Mouse (Mus musculus): ENCODE results near the gene Fam57b. TPM values are rescaled to one million over a fixed set of nuclear protein-coding genes. Genes with fewer than 3 reads are reported as not detected.

The Fam57b gene
- polyA plus RNA-seq, 1 experiment from 2014 or later: 65.4 TPM

DNA sequence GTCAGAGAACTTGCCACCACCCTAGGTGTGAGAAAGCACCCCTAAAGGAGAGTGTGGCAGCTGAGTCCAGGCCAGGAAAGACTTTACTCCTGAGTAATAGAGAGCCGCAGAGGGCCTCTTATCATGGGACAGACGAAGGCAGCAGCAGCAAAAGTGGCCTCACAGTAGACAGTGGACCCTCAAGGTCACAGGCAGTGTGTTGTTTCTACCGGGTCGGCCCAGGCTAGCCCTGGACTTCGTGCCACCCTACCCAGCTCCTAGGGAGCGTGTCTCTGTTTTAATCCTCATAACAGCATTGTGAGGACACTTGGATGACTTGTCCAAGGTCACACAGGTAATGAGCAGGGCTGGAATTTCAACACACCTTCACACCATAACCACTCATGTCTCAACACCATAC is 52.7 kb downstream of the Fam57b start:
- Histone ChIP-seq H3K4me1 (peaks cover 27% of the 10 kb centered on the region), H3K27ac (no peak overlapping the region), H3K27me3 (replicated peaks) (no peaks in the 10 kb centered on the region; the same call in 1 of the 2 replicates), H3K4me2 (no peak overlapping the region), H3K9ac (no peak overlapping the region), H3K4me3 (no peak overlapping the region), H3K9me3 (no peaks in the 10 kb centered on the region), H3K36me3 (replicated peaks) (peaks cover 6% of the 10 kb centered on the region; the same call in 1 of the 2 replicates)
- WGBS: 92% methylated on average over 6 of the region's 6 CpGs
- ATAC-seq (replicated peaks): no peak

DNA sequence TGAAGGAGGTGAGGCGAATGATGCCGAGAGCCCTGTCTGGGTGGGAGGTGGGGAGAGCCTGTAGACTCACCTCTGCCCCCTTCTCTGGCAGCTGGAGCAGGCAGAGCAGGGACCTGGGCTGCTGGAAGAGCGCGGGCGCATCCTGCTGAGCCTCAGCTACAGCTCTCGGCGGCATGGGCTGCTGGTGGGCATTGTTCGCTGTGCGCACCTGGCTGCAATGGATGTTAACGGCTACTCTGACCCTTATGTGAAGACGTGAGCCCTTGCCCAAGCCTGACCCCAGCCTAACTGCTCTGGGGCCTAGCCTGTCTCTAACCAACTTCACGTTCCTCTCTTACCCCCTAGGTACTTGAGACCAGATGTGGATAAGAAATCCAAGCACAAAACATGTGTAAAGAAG is 53.7 kb downstream of the Fam57b start:
- H3K36me3 ChIP-seq (replicated peaks): peaks cover 6% of the 10 kb centered on the region; the same call in 1 of the 2 replicates
- no peaks in the 10 kb centered on the region for H3K9me3 ChIP-seq
- no peak overlapping the region for H3K4me2 ChIP-seq
- no peak for ATAC-seq (replicated peaks)
- no peak overlapping the region for H3K4me3 ChIP-seq
- no peak overlapping the region for H3K9ac ChIP-seq
- H3K27me3 ChIP-seq (replicated peaks): no peaks in the 10 kb centered on the region; the same call in 1 of the 2 replicates
- H3K4me1 ChIP-seq: peaks cover 27% of the 10 kb centered on the region
- WGBS: 41% methylated on average over 12 of the region's 12 CpGs
- H3K27ac ChIP-seq: no peak overlapping the region

DNA sequence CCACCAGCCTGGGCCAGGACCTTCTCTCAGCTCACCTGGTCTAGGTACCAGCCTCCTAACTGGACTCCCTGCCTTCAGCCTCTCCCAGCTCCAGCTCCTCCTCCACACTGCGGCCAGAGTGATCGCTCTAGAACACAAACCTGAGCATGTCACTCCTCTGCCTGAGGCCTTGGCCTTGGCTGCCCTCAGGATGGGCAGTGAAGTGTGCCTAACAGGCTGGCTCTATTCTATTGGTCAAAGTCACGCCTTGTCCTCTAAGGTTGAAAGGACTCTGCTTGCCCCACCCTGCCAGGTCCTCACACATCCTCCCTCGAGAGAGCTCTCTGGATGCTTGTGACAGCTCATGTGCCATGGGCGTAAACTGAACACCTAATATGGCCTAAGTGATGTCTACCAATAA is 56.0 kb downstream of the Fam57b start:
- no peak for ATAC-seq (replicated peaks)
- Histone ChIP-seq H3K9ac (no peak overlapping the region), H3K4me1 (peaks cover 10% of the 10 kb centered on the region), H3K9me3 (no peaks in the 10 kb centered on the region), H3K36me3 (replicated peaks) (peaks cover 6% of the 10 kb centered on the region; the same call in 1 of the 2 replicates), H3K27me3 (replicated peaks) (no peaks in the 10 kb centered on the region; the same call in 1 of the 2 replicates), H3K4me3 (no peak overlapping the region), H3K4me2 (no peak overlapping the region), H3K27ac (no peak overlapping the region)
- 89% methylated on average over 5 of the region's 5 CpGs for WGBS

DNA sequence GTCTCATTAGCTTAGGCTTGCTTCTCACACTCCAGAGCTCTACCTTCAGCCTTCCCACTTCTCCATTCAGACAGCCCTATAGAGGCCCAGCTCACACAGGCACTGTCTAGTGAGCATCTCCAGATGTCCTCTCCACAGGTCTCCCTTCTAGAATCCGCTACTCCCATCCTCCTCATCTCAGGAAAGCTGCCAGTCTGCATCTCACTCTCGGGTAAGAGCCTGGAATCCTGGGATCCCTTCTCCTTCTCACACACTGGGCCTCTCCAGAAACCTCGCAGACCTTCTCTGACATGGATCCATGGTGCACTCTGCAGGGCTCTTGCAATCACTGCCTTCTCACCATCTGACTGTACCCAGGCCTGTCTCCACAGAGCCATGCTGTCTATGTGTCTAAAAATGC is 58.2 kb downstream of the Fam57b start:
- Histone ChIP-seq H3K4me1 (peaks cover under 1% of the 10 kb centered on the region; the same call in 1 of the 2 replicates), H3K27ac (no peak overlapping the region), H3K9ac (no peak overlapping the region), H3K27me3 (replicated peaks) (no peaks in the 10 kb centered on the region), H3K4me3 (no peak overlapping the region), H3K4me2 (no peak overlapping the region), H3K36me3 (replicated peaks) (peaks cover 12% of the 10 kb centered on the region; the same call in 1 of the 2 replicates), H3K9me3 (no peaks in the 10 kb centered on the region)
- no peak for ATAC-seq (replicated peaks)
- WGBS: 81% methylated on average over 3 of the region's 3 CpGs

DNA sequence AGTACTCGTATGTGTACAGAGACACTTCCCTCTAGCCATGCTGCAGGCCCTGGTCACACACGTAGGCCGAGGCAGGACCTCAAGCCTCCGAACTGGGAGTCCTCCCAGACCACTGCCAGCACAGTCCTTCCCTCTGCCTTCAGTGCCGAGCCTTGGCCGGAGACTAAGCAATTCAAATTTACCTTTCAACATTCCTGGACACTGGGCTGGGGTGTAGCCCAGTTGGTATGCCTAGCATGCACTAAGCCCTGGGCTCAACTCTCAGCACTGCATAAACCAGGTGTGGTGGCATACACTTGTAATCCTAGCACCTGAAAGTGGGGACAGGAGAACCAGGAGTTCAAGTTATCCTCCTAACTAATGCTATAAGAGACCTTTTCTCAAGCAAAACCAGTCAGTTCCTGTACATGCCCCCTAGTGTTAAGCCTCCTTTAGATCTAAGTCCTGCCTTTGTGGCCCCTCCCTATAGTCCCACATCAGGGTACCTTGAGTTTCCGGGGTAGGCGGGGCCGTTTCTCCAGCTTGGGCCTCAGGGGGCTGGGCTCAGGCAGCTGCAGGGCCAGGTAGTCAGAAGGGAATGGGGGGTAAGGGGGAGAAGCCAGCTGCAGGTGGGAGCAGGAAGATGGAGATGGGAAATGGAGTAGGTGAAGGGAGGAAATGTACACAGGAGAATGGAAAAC is 59.4 kb downstream of the Fam57b start:
- no peak for ATAC-seq (replicated peaks)
- Histone ChIP-seq H3K27me3 (replicated peaks) (no peaks in the 10 kb centered on the region), H3K4me1 (peaks cover 9% of the 10 kb centered on the region), H3K4me2 (no peak overlapping the region), H3K9me3 (no peaks in the 10 kb centered on the region), H3K36me3 (replicated peaks) (peaks cover 12% of the 10 kb centered on the region; the same call in 1 of the 2 replicates), H3K27ac (no peak overlapping the region), H3K4me3 (no peak overlapping the region), H3K9ac (no peak overlapping the region)
- WGBS: 76% methylated on average over 9 of the region's 9 CpGs

DNA sequence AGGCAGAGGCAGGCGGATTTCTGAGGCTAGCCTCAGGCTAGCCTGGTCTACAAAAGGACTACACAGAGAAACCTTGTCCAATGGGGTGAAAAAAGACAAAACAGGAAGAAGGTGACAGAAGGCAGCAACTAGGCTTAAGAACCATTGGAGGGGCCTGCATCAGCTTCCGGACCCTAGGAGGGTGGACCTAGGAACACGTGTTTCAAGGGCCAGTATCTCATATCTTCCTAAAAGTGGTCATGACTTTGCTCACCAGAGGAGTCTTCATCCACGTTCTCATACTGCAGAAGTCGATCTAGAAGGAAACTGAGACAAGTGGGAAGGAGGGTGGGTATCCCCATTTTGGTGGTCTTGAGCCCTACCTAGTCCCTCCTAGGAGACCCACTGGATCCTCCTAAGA is 63.5 kb downstream of the Fam57b start:
- WGBS: 77% methylated on average over 5 of the region's 5 CpGs
- Histone ChIP-seq H3K9ac (peak overlapping the region; percentile 60), H3K27me3 (replicated peaks) (no peaks in the 10 kb centered on the region), H3K27ac (no peak overlapping the region), H3K9me3 (no peaks in the 10 kb centered on the region), H3K4me2 (peak overlapping the region; percentile 86), H3K4me3 (peak overlapping the region; percentile 77), H3K4me1 (peaks cover 25% of the 10 kb centered on the region), H3K36me3 (replicated peaks) (peaks cover 22% of the 10 kb centered on the region; the same call in 1 of the 2 replicates)
- ATAC-seq (replicated peaks): peak; percentile 2; the same call in 1 of the 2 replicates

DNA sequence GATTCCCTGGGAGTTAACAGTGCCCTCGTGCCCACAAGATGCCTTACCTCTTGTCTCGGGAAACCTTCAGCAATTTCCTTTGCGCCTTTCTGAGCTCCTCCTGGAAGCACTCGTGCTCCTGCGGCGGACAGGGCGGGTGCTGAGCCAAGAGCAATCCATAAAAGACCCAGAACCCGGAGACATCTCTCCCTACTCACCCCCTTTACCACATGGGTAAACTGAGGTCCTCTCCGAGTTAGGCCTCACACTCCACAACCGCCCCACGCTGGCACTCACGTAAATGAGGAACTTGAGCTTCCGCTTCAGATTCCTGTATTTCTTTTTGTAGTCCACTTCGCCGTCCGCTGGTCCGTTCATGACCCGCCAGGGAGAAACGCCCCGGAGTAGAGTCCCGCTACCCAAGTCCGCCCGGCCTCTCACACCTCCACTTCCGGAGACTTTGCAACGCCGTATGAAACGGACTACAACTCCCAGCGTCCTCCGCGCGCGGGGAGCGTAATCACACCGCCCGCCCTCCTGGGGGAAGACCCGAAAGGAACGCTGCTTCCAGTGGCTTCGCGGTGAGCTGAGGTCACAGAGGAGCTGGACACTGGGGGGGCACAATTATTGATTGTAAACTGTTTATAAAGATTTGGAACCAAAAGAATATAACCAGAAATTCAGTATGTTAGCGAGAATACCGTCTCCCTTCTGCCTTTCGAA is 64.1 kb downstream of the Fam57b start, which contains the start of gene Hirip3:
Hirip3 (plus strand) TSS at position 544 of the 702 bp plus-strand sequence.
- H3K4me3 ChIP-seq: peak within 1 kb of the TSS; percentile 77
- H3K36me3 ChIP-seq (replicated peaks): peaks cover 28% of the 10 kb centered on the region; the same call in 1 of the 2 replicates
- no peaks in the 10 kb centered on the region for H3K27me3 ChIP-seq (replicated peaks)
- peak within 1 kb of the TSS; percentile 60 for H3K9ac ChIP-seq
- peaks cover 25% of the 10 kb centered on the region for H3K4me1 ChIP-seq
- ATAC-seq (replicated peaks): peak; percentile 92
- H3K27ac ChIP-seq: peak within 1 kb of the TSS; percentile 83
- WGBS: 3% methylated on average over 42 of the region's 42 CpGs
- H3K9me3 ChIP-seq: no peaks in the 10 kb centered on the region
- H3K4me2 ChIP-seq: peak within 1 kb of the TSS; percentile 86

DNA sequence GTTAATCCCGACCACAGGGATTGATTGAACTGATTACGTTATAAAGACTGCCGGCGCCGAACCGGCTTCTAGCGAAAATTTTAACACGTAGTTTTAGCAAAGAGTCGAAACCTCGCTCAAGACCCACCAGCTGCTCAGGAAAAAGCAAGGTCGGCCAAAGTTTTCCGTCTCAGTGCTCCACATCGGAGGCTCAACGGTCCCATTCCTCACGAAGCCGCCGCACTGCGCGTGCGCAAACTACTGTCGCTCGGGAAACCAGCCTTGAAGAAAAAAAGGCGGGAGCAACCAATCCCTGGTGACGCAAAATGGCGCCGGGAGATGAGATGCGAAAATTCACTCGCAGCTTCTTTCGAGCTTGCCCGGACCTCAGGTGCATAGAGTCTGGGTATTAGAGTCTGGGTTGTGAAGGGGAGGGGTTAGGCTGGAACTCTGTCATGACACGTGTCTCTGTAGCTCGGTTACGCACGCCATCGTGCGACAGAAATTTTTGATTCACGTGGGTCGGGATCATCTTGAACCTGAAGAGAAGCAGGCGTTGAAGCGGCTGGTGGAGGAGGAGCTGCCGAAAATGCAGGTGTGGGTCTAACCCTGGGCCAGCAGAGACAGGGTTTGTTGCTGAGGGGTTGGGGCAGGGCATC is 64.8 kb downstream of the Fam57b start, which contains the start of gene Ino80e:
Ino80e (minus strand) TSS at position 231 of the 638 bp plus-strand sequence.
- Histone ChIP-seq H3K36me3 (replicated peaks) (peaks cover 35% of the 10 kb centered on the region; the same call in 1 of the 2 replicates), H3K4me1 (peaks cover 25% of the 10 kb centered on the region), H3K9ac (peak within 1 kb of the TSS; percentile 60), H3K27ac (peak within 1 kb of the TSS; percentile 83), H3K9me3 (no peaks in the 10 kb centered on the region), H3K27me3 (replicated peaks) (no peaks in the 10 kb centered on the region), H3K4me3 (peak within 1 kb of the TSS; percentile 77), H3K4me2 (peak within 1 kb of the TSS; percentile 86)
- ATAC-seq (replicated peaks): peak; percentile 78
- whole genome bisulfite sequencing: under 1% methylated on average over 41 of the region's 41 CpGs

DNA sequence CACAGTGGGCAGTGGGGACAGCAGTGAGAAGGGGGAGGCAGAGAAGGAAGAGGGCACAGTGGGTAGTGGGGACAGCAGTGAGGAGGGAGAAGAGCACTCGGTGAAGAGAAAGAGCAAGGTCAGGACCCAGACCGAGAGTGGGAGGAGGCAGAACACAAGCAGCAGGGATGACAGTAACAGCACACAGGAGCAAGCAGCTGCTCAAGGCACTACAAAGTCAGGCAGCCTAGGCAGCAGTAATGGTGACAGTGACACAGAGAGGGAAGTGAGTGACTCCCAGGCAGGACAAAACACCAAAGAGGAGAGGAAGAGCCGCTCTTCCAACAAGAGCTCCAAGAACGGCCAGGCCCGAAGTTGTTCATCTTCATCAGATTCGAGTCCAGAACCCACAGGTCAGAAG is 66.3 kb downstream of the Fam57b start:
- no peaks in the 10 kb centered on the region for H3K27me3 ChIP-seq (replicated peaks)
- peaks cover 25% of the 10 kb centered on the region for H3K4me1 ChIP-seq
- H3K9me3 ChIP-seq: no peaks in the 10 kb centered on the region
- 59% methylated on average over 6 of the region's 6 CpGs for WGBS
- no peak overlapping the region for H3K27ac ChIP-seq
- peak overlapping the region; percentile 77 for H3K4me3 ChIP-seq
- peak overlapping the region; percentile 60; the same call in 1 of the 2 replicates for H3K9ac ChIP-seq
- H3K36me3 ChIP-seq (replicated peaks): peaks cover 47% of the 10 kb centered on the region
- peak overlapping the region; percentile 86 for H3K4me2 ChIP-seq
- no peak for ATAC-seq (replicated peaks)

DNA sequence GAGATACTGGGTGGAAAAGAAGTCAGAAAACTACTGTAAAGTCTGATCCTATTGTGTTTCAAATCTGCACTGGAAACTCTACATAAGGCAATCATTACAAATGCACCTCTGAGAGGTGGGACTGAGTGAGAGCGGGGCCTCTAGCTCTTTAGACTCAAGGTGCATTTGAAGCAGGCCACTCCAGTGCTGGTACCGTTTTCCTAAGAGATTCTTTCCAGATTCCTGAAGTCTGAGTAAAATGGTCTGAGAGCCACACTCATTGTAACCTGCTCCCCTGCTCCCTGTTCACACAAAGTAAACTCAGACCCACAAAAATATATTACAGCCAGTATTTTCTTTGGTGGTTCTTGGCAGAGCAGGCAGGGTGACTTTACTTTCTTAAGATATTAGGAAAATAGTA is 70.1 kb downstream of the Fam57b start:
- Histone ChIP-seq H3K27ac (no peak overlapping the region), H3K9ac (no peak overlapping the region), H3K4me2 (no peak overlapping the region), H3K4me1 (peaks cover 15% of the 10 kb centered on the region), H3K4me3 (no peak overlapping the region), H3K36me3 (replicated peaks) (peaks cover 80% of the 10 kb centered on the region), H3K9me3 (no peaks in the 10 kb centered on the region), H3K27me3 (replicated peaks) (no peaks in the 10 kb centered on the region)
- 93% methylated on average over 2 of the region's 2 CpGs for WGBS
- no peak for ATAC-seq (replicated peaks)

DNA sequence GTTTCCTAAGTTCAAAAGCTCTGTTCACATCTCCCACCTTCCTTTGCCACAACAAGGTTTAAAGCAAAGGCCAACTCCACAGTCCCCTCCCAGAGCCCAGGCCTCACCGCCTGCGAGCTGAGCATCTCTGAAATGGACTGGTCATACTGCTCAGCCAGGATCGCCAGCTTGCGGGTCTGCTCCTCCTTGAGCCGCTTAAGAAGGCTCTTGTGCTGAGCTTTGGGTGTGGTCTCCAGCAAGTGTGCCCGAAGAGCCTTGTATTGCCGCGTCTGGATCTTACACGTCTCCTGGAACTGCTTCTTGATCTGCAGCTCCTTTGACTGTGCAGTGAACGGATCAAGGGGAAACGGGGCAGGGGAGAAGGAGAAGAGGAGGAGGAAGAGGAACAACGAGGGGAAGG is 70.5 kb downstream of the Fam57b start:
- H3K27me3 ChIP-seq (replicated peaks): no peaks in the 10 kb centered on the region
- no peak for ATAC-seq (replicated peaks)
- H3K36me3 ChIP-seq (replicated peaks): peaks cover 84% of the 10 kb centered on the region
- no peak overlapping the region for H3K4me2 ChIP-seq
- no peaks in the 10 kb centered on the region for H3K9me3 ChIP-seq
- no peak overlapping the region for H3K27ac ChIP-seq
- H3K4me3 ChIP-seq: no peak overlapping the region
- peaks cover 11% of the 10 kb centered on the region for H3K4me1 ChIP-seq
- no peak overlapping the region for H3K9ac ChIP-seq
- 86% methylated on average over 12 of the region's 12 CpGs for WGBS

Measured in midbrain, embryonic 15.5 days (tissue).